Mouse (Mus musculus): ENCODE measurements around the gene Kctd15. TPM values are rescaled to one million over a fixed set of nuclear protein-coding genes. Genes with fewer than 3 reads are reported as not detected.

The Kctd15 gene
- polyA plus RNA-seq, 1 experiment from 2014 or later = 22.7 TPM

- no peaks in the 10 kb centered on the region for H3K9me3 ChIP-seq (ENCODE audit: control insufficient read depth, low read length)
- H3K4me2 ChIP-seq (ENCODE audit: low read depth) = no peak overlapping the region
- peaks cover 34% of the 10 kb centered on the region for H3K36me3 ChIP-seq (ENCODE audit: control insufficient read depth, insufficient read depth, low read length)
- no peaks in the 10 kb centered on the region for H3K4me1 ChIP-seq (ENCODE audit: control insufficient read depth, insufficient read depth, low read length)
- H3K27ac ChIP-seq (ENCODE audit: low read depth, low read length) = no peak overlapping the region
- H3K27me3 ChIP-seq (ENCODE audit: control insufficient read depth, insufficient read depth, low read length) = no peaks in the 10 kb centered on the region
- ATAC-seq (ENCODE audit: insufficient read depth, low FRiP score, low TSS enrichment) (no peak), DNase-seq (ENCODE audit: low spot score) (no peak)
- H3K9ac ChIP-seq (ENCODE audit: low read length) = no peak overlapping the region
- no peak overlapping the region for H3K4me3 ChIP-seq (ENCODE audit: low read depth, low read length)
- WGBS = 84% methylated on average over 18 of the region's 18 CpGs
Measured at GRCm38 (mm10) chr7:34644591-34644990, 11.9 kb downstream of the Kctd15 start.

DNA sequence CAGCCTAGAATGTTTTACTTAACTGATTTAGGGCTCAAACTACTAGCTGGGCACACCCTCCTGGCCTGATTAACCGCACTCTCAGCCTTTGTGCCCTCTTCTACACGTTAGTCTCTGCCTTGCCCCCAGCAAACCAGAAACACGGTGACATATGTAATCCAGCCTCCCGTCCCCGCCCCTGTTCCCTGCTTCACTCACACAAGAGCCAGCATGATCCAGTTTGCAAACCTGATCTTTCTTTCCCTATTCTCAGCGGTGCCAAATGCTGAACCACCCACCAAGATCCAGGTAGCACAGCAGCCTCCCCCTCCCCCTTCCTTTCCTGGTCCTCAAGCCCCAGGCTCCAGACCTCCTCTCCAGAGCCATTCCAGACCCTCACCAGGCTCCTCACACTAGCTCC, 13.2 kb downstream of the Kctd15 start:
- WGBS = 82% methylated on average over 6 of the region's 6 CpGs
- ATAC-seq (ENCODE audit: insufficient read depth, low FRiP score, low TSS enrichment) = no peak
- Histone ChIP-seq H3K4me3 (ENCODE audit: low read depth, low read length) (no peak overlapping the region), H3K36me3 (ENCODE audit: control insufficient read depth, insufficient read depth, low read length) (peaks cover 29% of the 10 kb centered on the region), H3K9me3 (ENCODE audit: control insufficient read depth, low read length) (no peaks in the 10 kb centered on the region), H3K27ac (ENCODE audit: low read depth, low read length) (no peak overlapping the region), H3K4me2 (ENCODE audit: low read depth) (no peak overlapping the region), H3K4me1 (ENCODE audit: control insufficient read depth, insufficient read depth, low read length) (no peaks in the 10 kb centered on the region), H3K9ac (ENCODE audit: low read length) (no peak overlapping the region), H3K27me3 (ENCODE audit: control insufficient read depth, insufficient read depth, low read length) (no peaks in the 10 kb centered on the region)
- DNase-seq (ENCODE audit: low spot score) = no peak

GRCm38 (mm10) chr7:34641968-34642367, 14.6 kb downstream of the Kctd15 start:
- ATAC-seq (ENCODE audit: insufficient read depth, low FRiP score, low TSS enrichment) = no peak
- WGBS = 89% methylated on average over 13 of the region's 13 CpGs
- DNase-seq (ENCODE audit: low spot score) = no peak
- H3K4me1 ChIP-seq (ENCODE audit: control insufficient read depth, insufficient read depth, low read length) = no peaks in the 10 kb centered on the region
- H3K9ac ChIP-seq (ENCODE audit: low read length) = no peak overlapping the region
- no peaks in the 10 kb centered on the region for H3K9me3 ChIP-seq (ENCODE audit: control insufficient read depth, low read length)
- H3K4me2 ChIP-seq (ENCODE audit: low read depth) = no peak overlapping the region
- no peaks in the 10 kb centered on the region for H3K27me3 ChIP-seq (ENCODE audit: control insufficient read depth, insufficient read depth, low read length)
- H3K4me3 ChIP-seq (ENCODE audit: low read depth, low read length) = no peak overlapping the region
- no peak overlapping the region for H3K27ac ChIP-seq (ENCODE audit: low read depth, low read length)
- peaks cover 19% of the 10 kb centered on the region for H3K36me3 ChIP-seq (ENCODE audit: control insufficient read depth, insufficient read depth, low read length)

DNA sequence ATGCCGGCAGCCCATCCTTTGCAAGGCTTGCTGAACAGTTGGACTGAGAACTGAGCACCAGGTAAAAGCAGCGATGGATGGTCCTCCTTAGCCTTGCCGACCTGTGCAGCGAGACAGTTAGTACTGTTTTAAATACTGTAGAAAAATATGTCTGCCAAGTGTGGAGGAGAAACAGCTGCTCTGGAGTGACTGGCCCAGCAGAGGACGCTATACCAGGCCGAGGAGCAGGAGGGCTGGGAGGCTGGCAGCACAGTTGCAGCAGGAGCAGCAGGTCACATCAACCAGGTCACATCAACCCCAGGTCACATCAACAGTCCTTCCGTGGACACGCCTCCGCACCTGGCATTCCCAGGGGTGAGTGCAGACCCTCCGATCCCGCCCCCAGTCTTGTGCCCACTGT, 16.7 kb downstream of the Kctd15 start:
- no peak overlapping the region for H3K4me2 ChIP-seq (ENCODE audit: low read depth)
- H3K27me3 ChIP-seq (ENCODE audit: control insufficient read depth, insufficient read depth, low read length) = no peaks in the 10 kb centered on the region
- peaks cover 17% of the 10 kb centered on the region for H3K36me3 ChIP-seq (ENCODE audit: control insufficient read depth, insufficient read depth, low read length)
- H3K4me1 ChIP-seq (ENCODE audit: control insufficient read depth, insufficient read depth, low read length) = no peaks in the 10 kb centered on the region
- DNase-seq (ENCODE audit: low spot score) (no peak), ATAC-seq (ENCODE audit: insufficient read depth, low FRiP score, low TSS enrichment) (no peak)
- H3K4me3 ChIP-seq (ENCODE audit: low read depth, low read length) = no peak overlapping the region
- H3K9ac ChIP-seq (ENCODE audit: low read length) = no peak overlapping the region
- H3K27ac ChIP-seq (ENCODE audit: low read depth, low read length) = no peak overlapping the region
- WGBS = 85% methylated on average over 11 of the region's 11 CpGs
- no peaks in the 10 kb centered on the region for H3K9me3 ChIP-seq (ENCODE audit: control insufficient read depth, low read length)

DNA sequence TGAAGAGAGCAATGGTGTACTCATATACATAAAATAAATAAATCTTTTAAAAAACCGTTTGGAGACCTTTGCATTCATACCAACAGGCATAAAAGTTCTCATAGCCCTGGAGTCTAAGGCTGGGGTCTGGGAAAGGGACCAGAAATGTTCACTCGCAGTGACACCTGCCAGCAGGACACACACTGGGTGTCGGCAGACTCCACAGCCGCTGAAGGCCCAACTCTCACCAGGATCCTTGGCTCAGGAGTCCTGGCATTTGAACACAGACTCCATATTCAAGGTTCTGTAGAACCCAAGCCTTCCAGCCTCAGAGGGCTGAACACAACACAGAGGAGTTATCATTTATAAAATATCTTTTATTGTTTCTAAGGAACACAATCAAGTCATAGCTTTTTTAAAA, 19.9 kb downstream of the Kctd15 start:
- Histone ChIP-seq H3K9ac (ENCODE audit: low read length) (no peak overlapping the region), H3K9me3 (ENCODE audit: control insufficient read depth, low read length) (no peaks in the 10 kb centered on the region), H3K4me3 (ENCODE audit: low read depth, low read length) (no peak overlapping the region), H3K36me3 (ENCODE audit: control insufficient read depth, insufficient read depth, low read length) (peaks cover 7% of the 10 kb centered on the region), H3K4me1 (ENCODE audit: control insufficient read depth, insufficient read depth, low read length) (no peaks in the 10 kb centered on the region), H3K4me2 (ENCODE audit: low read depth) (no peak overlapping the region), H3K27me3 (ENCODE audit: control insufficient read depth, insufficient read depth, low read length) (no peaks in the 10 kb centered on the region), H3K27ac (ENCODE audit: low read depth, low read length) (no peak overlapping the region)
- no peak for DNase-seq (ENCODE audit: low spot score)
- no peak for ATAC-seq (ENCODE audit: insufficient read depth, low FRiP score, low TSS enrichment)
- WGBS = 80% methylated on average over 4 of the region's 4 CpGs

DNA sequence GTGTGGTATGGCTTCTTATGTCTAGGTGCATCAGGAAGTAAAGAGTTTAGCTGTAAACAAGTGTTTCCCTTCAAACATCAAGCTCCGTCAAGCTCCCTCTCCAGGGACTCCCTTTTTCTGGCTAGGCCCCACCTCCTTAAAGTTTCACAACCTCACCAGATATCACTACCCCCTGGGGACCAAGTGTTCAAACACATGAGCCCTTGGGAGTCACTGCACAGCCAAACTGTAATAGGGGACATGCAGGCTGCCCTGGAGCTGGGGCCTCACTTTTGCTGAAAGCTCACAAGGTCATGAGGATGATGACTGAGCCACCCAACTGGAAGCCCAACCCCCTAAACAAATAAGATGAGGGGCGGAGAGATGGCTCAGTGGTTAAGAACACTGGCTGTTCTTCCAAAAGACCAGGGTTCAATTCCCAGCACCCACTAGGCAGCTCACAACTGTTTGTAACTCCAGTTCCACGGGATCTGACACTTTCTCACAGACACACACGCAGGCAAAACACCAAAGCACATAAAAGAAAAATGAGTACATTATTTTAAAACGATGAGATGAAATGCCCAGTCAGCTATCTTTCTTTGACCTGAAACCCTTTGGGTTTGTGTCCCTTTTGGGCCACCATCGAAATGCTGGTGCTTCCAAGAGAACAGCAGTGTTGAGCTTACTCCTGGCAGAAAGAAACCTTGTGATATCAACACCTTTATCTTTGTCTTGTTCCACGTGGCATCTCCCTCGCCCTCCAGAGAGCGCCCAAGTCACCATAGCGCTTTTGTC, 23.4 kb downstream of the Kctd15 start:
- DNase-seq (ENCODE audit: low spot score) = no peak
- H3K36me3 ChIP-seq (ENCODE audit: control insufficient read depth, insufficient read depth, low read length) = no peaks in the 10 kb centered on the region

DNA sequence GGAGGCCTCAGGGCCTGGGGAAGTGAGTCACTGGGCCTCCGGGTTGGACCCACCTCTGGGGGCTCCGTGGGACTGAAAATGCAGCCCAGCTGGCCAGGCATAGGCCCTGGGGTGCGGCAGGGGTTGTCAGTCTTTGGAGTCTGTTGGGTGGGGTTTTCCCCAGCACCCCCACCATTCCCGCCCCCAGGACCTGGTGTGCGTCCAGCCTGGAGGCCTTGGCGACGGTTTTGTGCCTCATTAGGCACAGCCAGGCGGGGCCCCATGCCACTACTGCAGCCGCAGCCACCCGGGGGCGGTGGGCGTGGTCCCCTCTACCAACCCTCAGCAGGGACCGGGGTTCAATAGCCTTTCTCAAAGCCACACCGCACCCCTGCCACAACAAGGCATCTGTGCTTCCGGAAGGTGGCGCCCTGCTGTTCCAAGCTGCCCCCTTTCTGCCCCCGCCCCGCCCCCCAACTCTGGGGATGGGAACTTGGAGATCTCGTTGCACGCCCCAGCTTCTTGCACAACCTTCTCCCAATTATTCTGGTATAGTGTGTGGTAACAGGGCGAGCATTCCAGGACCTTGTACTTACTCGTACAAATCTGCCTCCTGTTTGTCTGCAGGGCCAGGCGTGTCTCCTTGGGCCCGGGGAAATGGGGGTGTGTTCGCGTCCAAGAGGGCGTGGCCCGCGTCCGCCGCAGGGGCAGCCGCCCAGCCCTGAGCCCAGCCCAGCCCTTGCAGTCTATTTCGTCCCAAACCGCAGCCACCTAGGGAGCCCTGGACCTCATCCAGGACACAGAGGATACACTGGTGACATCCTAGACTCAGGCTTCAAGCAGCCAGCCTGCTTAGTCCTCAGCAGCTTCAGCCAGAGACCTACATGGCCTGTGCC, 26.1 kb downstream of the Kctd15 start:
- WGBS = under 1% methylated on average over 33 of the region's 34 CpGs
- Histone ChIP-seq H3K9me3 (ENCODE audit: control insufficient read depth, low read length) (no peaks in the 10 kb centered on the region), H3K27ac (ENCODE audit: low read depth, low read length) (peak overlapping the region; percentile 27; the same call in 1 of the 2 replicates), H3K4me3 (ENCODE audit: low read depth, low read length) (peak overlapping the region; percentile 24), H3K9ac (ENCODE audit: low read length) (peak overlapping the region; percentile 20), H3K4me2 (ENCODE audit: low read depth) (peak overlapping the region; percentile 54), H3K4me1 (ENCODE audit: control insufficient read depth, insufficient read depth, low read length) (0 out of 2 replicates have a peak, but pooled peaks cover 4% of the 10 kb centered on the region), H3K36me3 (ENCODE audit: control insufficient read depth, insufficient read depth, low read length) (no peaks in the 10 kb centered on the region), H3K27me3 (ENCODE audit: control insufficient read depth, insufficient read depth, low read length) (no peaks in the 10 kb centered on the region)
- DNase-seq (ENCODE audit: low spot score) (peak; percentile 79), ATAC-seq (ENCODE audit: insufficient read depth, low FRiP score, low TSS enrichment) (peak; percentile 93)

More for the DNA sequence above, 23.4 kb downstream of the Kctd15 start:
- H3K9me3 ChIP-seq (ENCODE audit: control insufficient read depth, low read length) = no peaks in the 10 kb centered on the region
- no peak overlapping the region for H3K4me2 ChIP-seq (ENCODE audit: low read depth)
- WGBS = 85% methylated on average over 10 of the region's 10 CpGs
- no peak overlapping the region for H3K9ac ChIP-seq (ENCODE audit: low read length)
- H3K27ac ChIP-seq (ENCODE audit: low read depth, low read length) = no peak overlapping the region
- no peak for ATAC-seq (ENCODE audit: insufficient read depth, low FRiP score, low TSS enrichment)
- 0 out of 2 replicates have a peak, but pooled peaks cover 4% of the 10 kb centered on the region for H3K4me1 ChIP-seq (ENCODE audit: control insufficient read depth, insufficient read depth, low read length)
- H3K4me3 ChIP-seq (ENCODE audit: low read depth, low read length) = no peak overlapping the region
- no peaks in the 10 kb centered on the region for H3K27me3 ChIP-seq (ENCODE audit: control insufficient read depth, insufficient read depth, low read length)

DNA sequence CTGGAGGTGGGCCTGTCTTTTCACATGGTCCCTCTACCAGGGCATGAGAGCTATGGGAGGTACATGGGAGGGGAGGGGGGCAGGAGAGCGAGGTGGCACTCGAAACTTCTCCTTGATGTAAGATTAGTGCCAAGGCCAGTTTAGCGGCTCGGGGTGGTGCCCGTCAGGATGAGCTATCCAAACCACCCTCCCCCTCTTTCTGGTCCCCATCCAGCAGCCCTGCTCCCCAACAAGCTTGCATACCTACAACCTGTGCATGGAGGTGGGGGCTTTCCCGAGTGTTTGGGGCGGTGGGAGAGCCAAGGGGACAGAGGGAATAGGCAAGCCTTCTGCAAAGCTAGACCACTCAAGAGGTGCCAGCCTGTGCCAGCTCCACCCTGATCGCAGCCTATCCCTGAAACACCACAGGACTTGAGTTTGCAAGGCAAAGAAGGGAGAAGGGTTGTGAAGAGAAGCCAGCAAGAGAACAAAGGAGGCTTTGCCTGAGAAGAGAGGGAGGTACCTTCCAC, 26.8 kb downstream of the Kctd15 start:
- Histone ChIP-seq H3K36me3 (ENCODE audit: control insufficient read depth, insufficient read depth, low read length) (no peaks in the 10 kb centered on the region), H3K4me3 (ENCODE audit: low read depth, low read length) (peak overlapping the region; percentile 24), H3K27ac (ENCODE audit: low read depth, low read length) (peak overlapping the region; percentile 1; the same call in 1 of the 2 replicates), H3K4me2 (ENCODE audit: low read depth) (peak overlapping the region; percentile 54), H3K9ac (ENCODE audit: low read length) (peak overlapping the region; percentile 20), H3K9me3 (ENCODE audit: control insufficient read depth, low read length) (no peaks in the 10 kb centered on the region), H3K27me3 (ENCODE audit: control insufficient read depth, insufficient read depth, low read length) (no peaks in the 10 kb centered on the region), H3K4me1 (ENCODE audit: control insufficient read depth, insufficient read depth, low read length) (0 out of 2 replicates have a peak, but pooled peaks cover 4% of the 10 kb centered on the region)
- DNase-seq (ENCODE audit: low spot score) = no peak
- no peak for ATAC-seq (ENCODE audit: insufficient read depth, low FRiP score, low TSS enrichment)
- 45% methylated on average over 8 of the region's 8 CpGs for WGBS

Data from neural tube, embryonic 11.5 days (tissue).